Mouse (Mus musculus): Measurements from ENCODE around the gene Nfix. TPM values are rescaled to one million over a fixed set of nuclear protein-coding genes. Genes with fewer than 3 reads are reported as not detected.

The Nfix gene
- polyA plus RNA-seq, 1 experiment = 65.7 TPM

DNA sequence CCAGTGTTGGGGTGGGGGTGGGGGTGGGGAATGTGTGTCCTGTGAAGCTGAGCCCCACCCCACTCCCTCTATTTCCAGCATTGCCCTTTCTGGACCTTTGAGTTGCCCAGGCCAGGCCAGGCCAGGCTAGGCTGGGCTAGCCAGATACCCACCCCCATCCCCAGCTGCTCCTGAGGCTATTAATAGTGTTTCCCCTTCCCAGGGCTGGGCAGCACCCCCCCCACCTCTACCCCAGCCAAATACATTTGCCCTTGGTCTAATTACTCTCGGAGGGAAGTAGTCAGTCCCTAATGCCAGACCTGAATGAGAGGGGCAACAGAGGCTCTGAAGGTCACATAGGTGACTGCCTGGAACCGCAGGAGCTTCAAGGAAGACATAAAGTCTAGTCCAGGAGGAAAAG is 64.5 kb downstream of the Nfix start:
- no peaks in the 10 kb centered on the region for H3K27me3 ChIP-seq (ENCODE audit: control insufficient read depth, insufficient read depth, insufficient read length)
- peaks cover 38% of the 10 kb centered on the region for H3K79me2 ChIP-seq (ENCODE audit: control insufficient read depth, insufficient read depth)
- H3K4me3 ChIP-seq = no peak overlapping the region
- peak overlapping the region; percentile 51 for H3K4me2 ChIP-seq (ENCODE audit: low read depth)
- no peaks in the 10 kb centered on the region for H3K36me3 ChIP-seq (ENCODE audit: control insufficient read depth, insufficient read depth)
- TF ChIP-seq MYOG (IDR thresholded peaks at IDR 0.05; ENCODE audit: control insufficient read depth in 1 of 3, insufficient read depth in 1 of 3, insufficient read length in 2 of 3, low read depth in 2 of 3) (peak; percentile 70 to 86 (median 76)), MYOD1 (IDR thresholded peaks at IDR 0.05; ENCODE audit: control insufficient read depth in 1 of 3, insufficient read length in 2 of 3, low read depth in 2 of 3) (peak; percentile 26 to 83 (median 46)), TCF12 (IDR thresholded peaks at IDR 0.05; ENCODE audit: insufficient read depth, poor library complexity, severe bottlenecking) (peak; percentile 31), POLR2AphosphoS2 (IDR thresholded peaks at IDR 0.05; ENCODE audit: insufficient read length, low read depth) (no peak)
- H3ac ChIP-seq (ENCODE audit: control insufficient read depth, insufficient read length) = no peak overlapping the region

DNA sequence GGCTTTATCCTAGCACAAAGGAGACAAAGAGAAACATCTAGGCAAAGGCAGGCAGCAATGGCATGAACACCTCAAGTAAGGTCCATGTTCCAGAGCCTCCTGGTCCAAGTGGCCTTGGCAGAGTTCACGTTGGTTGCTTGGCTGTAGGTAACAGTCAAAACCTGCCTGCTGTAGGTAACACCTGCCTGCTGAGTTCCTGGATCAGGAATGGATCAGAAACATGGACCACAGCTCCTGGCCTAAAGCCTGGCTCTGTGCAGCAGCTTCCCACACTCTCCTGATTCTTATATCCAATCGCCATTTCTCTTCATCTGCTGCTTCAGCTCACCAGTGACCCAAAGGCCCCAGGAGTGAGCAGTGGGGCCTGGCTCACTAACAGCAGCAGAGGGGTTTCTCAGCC is 65.5 kb downstream of the Nfix start:
- no peaks in the 10 kb centered on the region for H3K27me3 ChIP-seq (ENCODE audit: control insufficient read depth, insufficient read depth, insufficient read length)
- H3K4me3 ChIP-seq = no peak overlapping the region
- TF ChIP-seq CEBPB (IDR thresholded peaks at IDR 0.05; ENCODE audit: insufficient read depth, poor library complexity, severe bottlenecking) = no peak
- no peak for TF ChIP-seq SRF (IDR thresholded peaks at IDR 0.05; ENCODE audit: control insufficient read depth, insufficient read length, low read depth)
- TF ChIP-seq USF1 (IDR thresholded peaks at IDR 0.05; ENCODE audit: low read depth) = no peak
- TF ChIP-seq TCF3 (IDR thresholded peaks at IDR 0.05; ENCODE audit: insufficient read length, low read depth) = no peak
- no peak for TF ChIP-seq POLR2A (IDR thresholded peaks at IDR 0.05; ENCODE audit: insufficient read length, low read depth)
- TF ChIP-seq MAX (IDR thresholded peaks at IDR 0.05; ENCODE audit: low read depth) = no peak
- no peak for TF ChIP-seq TCF12 (IDR thresholded peaks at IDR 0.05; ENCODE audit: insufficient read depth, poor library complexity, severe bottlenecking)
- TF ChIP-seq REST (IDR thresholded peaks at IDR 0.05; ENCODE audit: insufficient read depth, insufficient read length) = no peak
- TF ChIP-seq MYOG (IDR thresholded peaks at IDR 0.05; ENCODE audit: control insufficient read depth in 1 of 3, insufficient read depth in 1 of 3, insufficient read length in 2 of 3, low read depth in 2 of 3) = no peak
- no peak for TF ChIP-seq MYOD1 (IDR thresholded peaks at IDR 0.05; ENCODE audit: control insufficient read depth in 1 of 3, insufficient read length in 2 of 3, low read depth in 2 of 3)
- TF ChIP-seq POLR2AphosphoS2 (IDR thresholded peaks at IDR 0.05; ENCODE audit: insufficient read length, low read depth) = no peak
- no peak for TF ChIP-seq E2F4 (IDR thresholded peaks at IDR 0.05; ENCODE audit: insufficient read depth)
- H3K36me3 ChIP-seq (ENCODE audit: control insufficient read depth, insufficient read depth) = no peaks in the 10 kb centered on the region
- no peak overlapping the region for H3ac ChIP-seq (ENCODE audit: control insufficient read depth, insufficient read length)
- peak overlapping the region; percentile 52 for H3K4me2 ChIP-seq (ENCODE audit: low read depth)
- H3K79me2 ChIP-seq (ENCODE audit: control insufficient read depth, insufficient read depth) = peaks cover 38% of the 10 kb centered on the region

DNA sequence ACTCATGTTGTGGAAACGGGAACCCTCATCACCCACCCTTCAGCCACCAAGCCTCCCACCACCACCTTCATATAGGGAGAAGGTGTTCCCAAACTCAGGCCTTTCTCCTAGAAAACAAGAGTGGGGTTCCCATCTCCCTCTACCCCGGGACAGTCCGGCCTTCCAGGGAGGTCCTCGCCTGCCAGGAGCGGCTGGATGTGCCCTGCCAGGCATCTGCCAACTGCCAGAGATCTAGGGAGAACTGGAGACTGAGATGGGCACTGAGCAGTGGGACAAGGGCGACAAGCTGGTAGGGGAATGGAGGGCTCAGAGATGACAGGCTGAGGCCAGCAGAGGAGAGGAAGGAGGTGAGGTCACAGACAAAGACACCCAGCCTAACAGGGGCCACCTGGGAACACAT is 66.2 kb downstream of the Nfix start:
- no peak for TF ChIP-seq MYOG (IDR thresholded peaks at IDR 0.05; ENCODE audit: control insufficient read depth in 1 of 3, insufficient read depth in 1 of 3, insufficient read length in 2 of 3, low read depth in 2 of 3)
- TF ChIP-seq MAX (IDR thresholded peaks at IDR 0.05; ENCODE audit: low read depth) = no peak
- TF ChIP-seq TCF12 (IDR thresholded peaks at IDR 0.05; ENCODE audit: insufficient read depth, poor library complexity, severe bottlenecking) = no peak
- TF ChIP-seq CEBPB (IDR thresholded peaks at IDR 0.05; ENCODE audit: insufficient read depth, poor library complexity, severe bottlenecking) = no peak
- TF ChIP-seq POLR2A (IDR thresholded peaks at IDR 0.05; ENCODE audit: insufficient read length, low read depth) = no peak
- TF ChIP-seq TCF3 (IDR thresholded peaks at IDR 0.05; ENCODE audit: insufficient read length, low read depth) = no peak
- no peak for TF ChIP-seq SRF (IDR thresholded peaks at IDR 0.05; ENCODE audit: control insufficient read depth, insufficient read length, low read depth)
- H3K79me2 ChIP-seq (ENCODE audit: control insufficient read depth, insufficient read depth) = peaks cover 38% of the 10 kb centered on the region
- no peak overlapping the region for H3K4me2 ChIP-seq (ENCODE audit: low read depth)
- no peaks in the 10 kb centered on the region for H3K36me3 ChIP-seq (ENCODE audit: control insufficient read depth, insufficient read depth)
- H3ac ChIP-seq (ENCODE audit: control insufficient read depth, insufficient read length) = no peak overlapping the region
- no peak overlapping the region for H3K4me3 ChIP-seq
- H3K27me3 ChIP-seq (ENCODE audit: control insufficient read depth, insufficient read depth, insufficient read length) = no peaks in the 10 kb centered on the region

DNA sequence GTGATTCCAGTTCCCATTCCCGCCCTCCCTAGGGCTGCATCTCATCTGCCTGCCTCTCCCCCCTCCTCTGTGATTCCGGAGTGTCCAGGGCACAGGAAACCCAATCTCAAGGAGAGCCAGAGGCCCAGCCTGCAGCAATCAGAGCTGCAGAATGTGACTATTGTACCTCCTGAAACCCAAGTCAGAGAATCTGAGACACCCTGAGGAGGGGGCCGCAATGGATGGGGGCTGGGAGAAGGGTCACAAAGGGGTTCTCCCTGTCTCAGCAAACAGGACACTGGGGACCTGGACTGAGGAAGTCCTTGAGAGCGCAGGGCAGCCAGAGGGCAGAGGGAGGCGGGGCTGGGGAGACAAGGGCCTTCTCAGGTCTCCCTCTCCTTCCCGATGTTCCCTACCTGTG is 67.1 kb downstream of the Nfix start:
- Histone ChIP-seq H3K36me3 (ENCODE audit: control insufficient read depth, insufficient read depth) (no peaks in the 10 kb centered on the region), H3K4me2 (ENCODE audit: low read depth) (peak overlapping the region; percentile 9), H3K4me3 (no peak overlapping the region), H3K79me2 (ENCODE audit: control insufficient read depth, insufficient read depth) (peaks cover 38% of the 10 kb centered on the region), H3ac (ENCODE audit: control insufficient read depth, insufficient read length) (no peak overlapping the region), H3K27me3 (ENCODE audit: control insufficient read depth, insufficient read depth, insufficient read length) (no peaks in the 10 kb centered on the region)
- TF ChIP-seq REST (IDR thresholded peaks at IDR 0.05; ENCODE audit: insufficient read depth, insufficient read length) (no peak), MYOD1 (IDR thresholded peaks at IDR 0.05; ENCODE audit: control insufficient read depth in 1 of 3, insufficient read length in 2 of 3, low read depth in 2 of 3) (no peak), MYOG (IDR thresholded peaks at IDR 0.05; ENCODE audit: control insufficient read depth in 1 of 3, insufficient read depth in 1 of 3, insufficient read length in 2 of 3, low read depth in 2 of 3) (no peak), CEBPB (IDR thresholded peaks at IDR 0.05; ENCODE audit: insufficient read depth, poor library complexity, severe bottlenecking) (no peak), TCF3 (IDR thresholded peaks at IDR 0.05; ENCODE audit: insufficient read length, low read depth) (no peak), SRF (IDR thresholded peaks at IDR 0.05; ENCODE audit: control insufficient read depth, insufficient read length, low read depth) (no peak), E2F4 (IDR thresholded peaks at IDR 0.05; ENCODE audit: insufficient read depth) (no peak), TCF12 (IDR thresholded peaks at IDR 0.05; ENCODE audit: insufficient read depth, poor library complexity, severe bottlenecking) (no peak), USF1 (IDR thresholded peaks at IDR 0.05; ENCODE audit: low read depth) (no peak), POLR2A (IDR thresholded peaks at IDR 0.05; ENCODE audit: insufficient read length, low read depth) (no peak), MAX (IDR thresholded peaks at IDR 0.05; ENCODE audit: low read depth) (no peak), POLR2AphosphoS2 (IDR thresholded peaks at IDR 0.05; ENCODE audit: insufficient read length, low read depth) (no peak)

DNA sequence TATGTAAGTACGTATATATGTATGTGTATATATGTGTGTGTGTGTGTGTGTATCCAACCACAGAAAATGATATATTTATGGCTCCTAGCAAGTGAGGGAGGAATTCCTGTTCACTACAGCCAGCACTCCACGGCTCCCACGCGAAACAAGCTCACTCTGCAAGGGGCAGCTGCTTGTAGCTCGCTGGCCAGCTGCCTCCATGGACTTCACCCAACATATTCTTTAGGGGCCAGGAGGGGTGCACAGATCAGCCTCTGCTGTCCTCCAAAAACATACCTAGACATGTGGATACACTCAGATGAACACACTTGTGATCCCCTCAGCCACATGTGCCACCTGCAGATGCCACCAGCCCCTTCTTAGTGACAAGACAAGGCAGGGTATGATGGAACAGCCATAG is 67.6 kb downstream of the Nfix start:
- no peak overlapping the region for H3K4me3 ChIP-seq
- peak overlapping the region; percentile 9 for H3K4me2 ChIP-seq (ENCODE audit: low read depth)
- TF ChIP-seq MYOG (IDR thresholded peaks at IDR 0.05; ENCODE audit: control insufficient read depth in 1 of 3, insufficient read depth in 1 of 3, insufficient read length in 2 of 3, low read depth in 2 of 3) = peak in 2 of 3 experiments; percentile 63 to 87
- no peak for TF ChIP-seq CEBPB (IDR thresholded peaks at IDR 0.05; ENCODE audit: insufficient read depth, poor library complexity, severe bottlenecking)
- TF ChIP-seq MYOD1 (IDR thresholded peaks at IDR 0.05; ENCODE audit: control insufficient read depth in 1 of 3, insufficient read length in 2 of 3, low read depth in 2 of 3) = peak in 2 of 3 experiments; percentile 80 to 83
- H3K27me3 ChIP-seq (ENCODE audit: control insufficient read depth, insufficient read depth, insufficient read length) = no peaks in the 10 kb centered on the region
- H3K36me3 ChIP-seq (ENCODE audit: control insufficient read depth, insufficient read depth) = peaks cover 3% of the 10 kb centered on the region
- no peak overlapping the region for H3ac ChIP-seq (ENCODE audit: control insufficient read depth, insufficient read length)
- peaks cover 38% of the 10 kb centered on the region for H3K79me2 ChIP-seq (ENCODE audit: control insufficient read depth, insufficient read depth)

All from myocyte (in vitro differentiated cells).